Mouse (Mus musculus): ENCODE results near the gene H2-T23.
"Not testable (repeated sequence)": the region's sequence is repeated elsewhere in the genome, so short reads cannot be mapped to it uniquely, and the experiment has no call there.

The H2-T23 gene

DNA sequence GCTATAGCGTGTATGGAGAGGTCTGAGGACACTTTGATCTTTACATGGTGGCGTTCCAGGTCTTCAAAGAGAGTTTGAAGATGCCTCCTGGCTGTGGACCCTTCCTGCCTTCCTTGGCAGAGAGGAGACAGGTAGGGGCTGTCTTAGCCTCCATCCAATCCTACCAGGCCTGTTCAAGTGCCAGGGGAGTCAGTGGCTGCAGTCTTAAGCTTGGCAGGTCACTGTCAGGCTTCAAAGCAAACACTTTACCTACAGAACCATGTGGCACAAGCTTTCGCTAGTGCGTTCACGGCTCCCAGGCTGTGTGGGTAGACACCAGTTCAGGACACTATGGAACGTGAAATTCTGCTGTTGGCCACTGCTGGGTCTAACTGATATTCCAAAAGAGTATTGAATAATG lies 9.7 kb downstream of the H2-T23 start:
- DNase-seq = no peak

DNA sequence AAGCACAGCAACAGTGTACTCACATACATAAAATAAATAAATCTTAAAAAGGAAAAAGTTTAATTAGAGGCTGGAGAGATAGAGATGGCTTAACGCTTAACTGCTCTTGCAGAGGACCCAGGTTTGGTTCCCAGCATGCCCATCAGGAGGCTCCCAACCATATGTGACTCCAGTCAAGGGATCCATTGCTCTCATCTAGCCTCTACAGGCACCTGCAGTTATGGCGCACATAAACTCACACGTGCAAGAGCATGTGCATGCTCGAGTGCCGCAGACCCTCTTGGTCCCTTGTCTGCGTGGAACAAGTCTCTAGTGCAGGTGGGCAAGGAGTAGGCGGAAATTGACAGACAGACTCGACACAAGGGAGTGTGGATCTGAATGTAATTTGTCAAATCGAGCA lies 10.6 kb downstream of the H2-T23 start:
- DNase-seq = no peak

DNA sequence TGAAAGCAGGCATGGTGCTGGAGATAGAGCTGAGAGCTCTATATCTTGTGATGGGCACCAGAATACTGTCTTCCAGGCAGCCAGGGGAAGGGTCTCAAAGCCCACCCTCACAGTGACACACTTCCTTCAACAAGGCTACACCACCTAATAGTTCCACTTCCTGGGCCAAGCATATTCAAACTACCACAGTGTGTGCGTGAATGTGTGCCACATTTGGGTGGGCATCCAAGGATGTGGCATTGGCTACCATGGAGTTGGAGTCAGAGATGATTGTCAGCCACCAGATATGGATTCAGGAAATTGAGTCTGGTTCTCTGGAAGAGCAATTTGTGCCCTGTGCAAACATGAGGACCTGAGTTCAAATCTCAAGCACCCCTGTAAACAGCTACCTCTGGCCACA lies 11.3 kb downstream of the H2-T23 start:
- no peak for DNase-seq

DNA sequence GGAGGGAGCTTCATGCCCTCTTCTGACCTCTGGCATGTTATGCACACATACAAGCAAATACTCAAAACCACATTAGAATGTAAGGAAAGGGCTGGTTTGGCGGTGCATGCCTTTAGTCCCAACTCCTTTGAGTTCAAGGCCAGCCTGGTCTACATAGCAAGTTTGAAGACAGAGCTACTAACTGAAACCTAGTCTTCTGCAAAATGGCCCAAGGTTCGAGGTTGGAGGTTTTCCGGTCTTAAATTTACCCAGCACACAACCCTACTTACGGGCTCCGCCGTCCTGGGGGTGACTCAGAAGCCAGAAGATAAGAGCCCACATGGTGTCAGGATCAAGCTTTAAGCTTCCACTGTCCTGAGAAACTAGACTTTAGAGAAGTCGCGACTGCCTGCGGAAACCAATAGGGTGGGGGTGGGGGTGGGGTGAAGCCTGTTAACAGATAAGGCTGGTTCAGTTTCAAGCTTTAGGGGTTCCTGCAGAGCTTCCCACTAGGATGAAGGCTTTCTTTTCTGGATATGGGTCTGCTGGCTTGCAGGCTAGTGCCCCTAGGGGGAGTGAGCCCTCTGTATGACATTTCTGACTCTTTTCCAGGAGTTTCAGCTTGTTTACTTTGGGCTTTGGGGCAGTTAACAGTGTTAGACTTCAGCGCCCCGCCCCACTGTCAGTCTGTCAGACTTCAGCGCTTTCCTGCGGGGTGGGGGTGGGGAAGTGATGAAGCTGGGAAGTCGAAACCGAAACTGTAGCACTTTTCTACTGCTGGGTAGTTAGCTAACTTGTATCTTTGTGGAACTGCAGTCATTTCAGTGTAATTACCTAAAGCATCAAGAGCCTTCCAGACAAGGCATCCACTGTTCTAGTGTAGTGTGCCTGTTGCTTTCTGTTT lies 12.2 kb downstream of the H2-T23 start, which contains the start of gene H2-T24:
Gene H2-T24 (minus strand): TSS at position 370 of the 883 bp plus-strand sequence.
- DNase-seq = peak; percentile 74

DNA sequence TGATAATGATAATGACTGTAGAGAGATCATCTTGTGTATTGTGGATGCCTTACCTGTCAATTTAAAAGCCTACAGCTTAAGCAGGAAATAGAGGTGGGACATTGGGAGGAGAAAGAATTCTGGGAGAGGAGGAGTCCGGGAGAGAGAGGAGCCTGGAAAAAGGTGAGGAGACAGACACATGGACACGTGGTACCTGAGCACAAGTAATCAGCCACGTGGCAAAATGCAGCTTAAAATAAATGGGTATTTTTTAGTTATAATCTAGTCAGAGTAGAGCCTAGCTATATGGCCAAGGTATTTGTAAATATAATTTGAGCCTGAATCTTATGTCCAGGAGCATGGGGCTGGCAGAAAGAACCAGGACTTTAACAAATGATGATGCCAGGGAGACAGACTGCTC lies 13.1 kb downstream of the H2-T23 start:
- no peak for DNase-seq

DNA sequence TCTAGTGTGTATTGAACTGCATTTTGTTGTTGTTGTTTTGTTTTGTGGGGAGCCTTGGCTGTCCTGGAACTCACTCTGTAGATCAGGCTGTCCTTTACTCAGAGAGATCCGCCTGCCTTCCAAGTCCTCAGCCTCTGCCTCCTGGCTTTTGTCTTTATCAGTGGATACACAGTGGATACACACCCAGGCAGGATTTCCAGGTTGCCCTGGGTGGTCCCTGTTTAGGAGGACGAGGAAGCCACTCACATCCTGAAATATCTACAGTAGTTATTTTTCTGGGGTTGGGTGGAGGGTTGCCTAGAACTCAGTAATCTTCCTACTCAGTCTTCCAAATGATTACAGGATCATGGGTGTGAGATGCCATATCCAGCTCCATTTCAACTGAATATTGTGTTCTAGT lies 13.7 kb downstream of the H2-T23 start:
- peak; percentile 38 for DNase-seq

DNA sequence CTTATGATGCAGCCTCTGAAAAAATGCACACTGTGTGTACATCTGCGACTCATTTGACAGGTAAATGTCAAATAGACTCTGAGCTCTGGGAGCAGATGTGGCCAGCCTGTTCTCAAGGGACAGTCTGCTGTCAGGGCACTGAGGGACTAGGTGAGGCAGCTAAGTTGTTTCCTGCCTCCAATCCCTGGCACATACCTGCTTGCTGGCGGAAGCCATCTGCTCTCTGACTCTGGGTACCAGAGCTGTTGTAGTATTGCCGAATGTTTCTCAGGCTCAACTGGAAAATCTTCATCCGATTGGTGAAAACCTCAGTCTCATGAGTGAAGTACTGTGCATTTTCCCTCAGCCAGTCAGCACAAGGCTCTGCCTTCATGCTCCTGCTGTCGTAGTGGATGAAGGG lies 15.6 kb downstream of the H2-T23 start:
- no peak for DNase-seq

DNA sequence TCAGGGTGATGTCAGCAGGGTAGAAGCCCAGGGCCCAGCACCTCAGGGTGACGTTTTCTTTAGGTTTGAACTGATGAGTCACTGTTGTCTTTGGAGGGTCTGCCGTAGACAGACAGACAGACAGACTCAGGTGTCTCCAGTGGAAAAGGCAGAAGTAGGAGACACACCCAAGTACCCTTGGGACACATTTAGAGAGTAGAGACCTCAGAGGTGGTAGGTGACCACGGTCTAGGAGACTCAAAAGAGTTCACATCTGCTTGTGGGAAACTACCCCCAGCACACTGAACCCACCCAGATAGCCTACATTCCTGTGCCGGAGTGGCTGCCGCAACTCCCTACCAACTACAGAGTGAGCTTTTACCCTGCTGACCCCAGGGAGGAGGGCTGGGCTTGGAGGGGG lies 17.7 kb downstream of the H2-T23 start:
- no peak for DNase-seq

DNA sequence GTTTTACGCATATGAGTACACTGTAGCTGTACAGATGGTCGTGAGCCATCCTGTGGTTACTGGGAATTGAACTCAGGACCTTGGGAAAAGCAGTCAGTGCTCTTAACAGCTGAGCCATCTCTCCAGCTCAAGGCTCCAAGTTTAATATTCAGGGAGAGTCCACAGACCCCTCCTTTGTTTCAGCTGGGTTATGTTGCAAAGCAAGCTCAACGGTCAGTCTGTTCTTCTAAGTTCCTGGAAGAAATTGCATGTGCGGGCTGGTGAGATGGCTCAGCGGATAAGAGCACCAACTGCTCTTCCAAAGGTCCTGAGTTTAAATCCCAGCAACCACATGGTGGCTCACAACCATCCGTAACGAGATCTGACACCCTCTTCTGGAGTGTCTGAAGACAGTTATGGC lies 28.2 kb downstream of the H2-T23 start:
- DNase-seq = not testable (repeated sequence)

DNA sequence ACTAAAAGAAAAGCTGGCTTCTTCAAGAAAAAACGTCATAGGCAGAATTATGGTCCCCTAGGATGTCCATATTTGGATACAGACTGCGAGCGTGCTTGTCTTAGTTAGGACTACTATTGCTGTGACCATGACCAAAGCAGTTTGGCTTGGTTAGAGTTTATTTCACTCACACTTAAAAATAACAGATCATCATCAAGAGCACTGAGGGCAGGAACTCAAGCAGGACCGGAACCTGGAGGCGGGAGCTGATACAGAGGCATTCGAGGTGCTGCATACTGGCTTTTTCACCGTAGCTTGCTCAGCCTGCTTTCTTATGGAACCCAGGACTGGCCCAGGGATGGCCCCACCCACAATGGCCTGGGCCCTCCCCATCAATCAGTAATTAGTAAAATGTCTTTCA lies 29.3 kb downstream of the H2-T23 start:
- DNase-seq = no peak

DNA sequence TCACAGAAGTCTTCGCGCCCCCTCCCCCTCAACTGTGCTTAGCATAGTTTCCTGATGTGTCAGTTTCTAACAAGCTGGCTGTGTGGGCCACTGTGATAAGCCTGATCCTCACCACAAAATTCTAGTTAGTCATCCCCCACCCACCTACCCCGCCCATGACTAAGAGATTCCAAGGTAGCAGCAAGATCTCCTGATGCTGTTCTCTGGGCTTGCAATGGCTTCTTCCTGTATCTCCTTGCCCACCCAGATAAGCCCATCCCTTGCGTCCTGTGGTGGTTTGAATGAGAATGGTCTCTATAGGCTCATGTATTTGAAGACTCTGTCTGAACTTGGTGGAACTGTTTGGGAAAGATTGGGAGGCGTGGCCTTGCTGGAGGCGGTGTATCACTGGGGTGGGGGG lies 30.7 kb downstream of the H2-T23 start:
- no peak for DNase-seq

DNA sequence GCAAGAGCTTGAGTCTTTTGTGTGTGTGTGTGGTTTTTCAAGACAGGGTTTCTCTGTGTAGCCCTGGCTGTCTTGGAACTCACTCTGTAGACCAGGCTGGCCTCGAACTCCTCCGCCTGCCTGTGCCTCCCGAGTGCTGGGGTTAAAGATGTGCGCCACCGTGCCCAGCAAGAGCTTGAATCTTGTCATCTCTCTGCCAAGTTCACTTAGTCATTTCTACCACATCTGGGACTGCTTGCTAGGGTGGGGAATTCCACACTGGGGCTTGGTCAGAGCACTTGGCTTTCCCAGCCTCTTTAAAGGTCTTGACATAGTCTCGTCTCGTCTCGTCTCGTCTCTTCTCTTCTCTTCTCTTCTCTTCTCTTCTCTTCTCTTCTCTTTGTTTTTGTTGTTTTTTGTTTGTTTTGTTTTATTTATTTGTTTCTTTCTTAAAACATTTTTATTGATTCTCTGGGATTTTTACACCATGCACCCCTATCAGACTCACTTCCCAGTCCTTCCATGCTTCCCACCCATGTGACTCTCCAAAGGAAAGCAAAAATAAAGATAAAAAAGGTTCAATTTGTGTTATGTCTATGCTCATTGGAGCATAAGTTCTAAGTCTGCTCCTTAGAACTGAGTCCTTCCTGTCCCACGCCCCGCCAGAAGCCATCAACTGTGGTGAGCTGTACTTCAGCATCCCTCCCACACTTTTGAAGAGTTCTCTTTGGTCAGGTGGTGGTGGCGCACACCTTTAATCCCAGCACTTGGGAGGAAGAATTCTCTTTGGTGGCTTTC lies 31.3 kb downstream of the H2-T23 start:
- DNase-seq = no peak

DNA sequence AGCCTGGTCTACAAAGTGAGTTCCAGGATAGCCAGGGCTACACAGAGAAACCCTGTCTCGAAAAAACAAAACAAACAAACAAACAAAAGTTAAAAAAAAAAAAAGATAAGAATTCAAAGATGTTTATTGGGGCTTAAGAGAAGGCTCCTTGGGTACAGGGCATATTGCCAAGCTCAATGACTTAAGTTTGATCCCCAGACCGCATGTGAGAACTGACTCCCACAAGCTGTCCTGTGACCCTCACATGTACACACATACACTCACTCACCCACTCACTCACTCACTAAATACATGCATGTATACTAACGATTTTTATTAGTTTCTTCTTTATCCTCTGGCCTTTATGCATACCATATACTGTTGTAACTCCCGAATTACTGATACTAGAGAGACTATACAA lies 32.3 kb downstream of the H2-T23 start:
- no peak for DNase-seq

DNA sequence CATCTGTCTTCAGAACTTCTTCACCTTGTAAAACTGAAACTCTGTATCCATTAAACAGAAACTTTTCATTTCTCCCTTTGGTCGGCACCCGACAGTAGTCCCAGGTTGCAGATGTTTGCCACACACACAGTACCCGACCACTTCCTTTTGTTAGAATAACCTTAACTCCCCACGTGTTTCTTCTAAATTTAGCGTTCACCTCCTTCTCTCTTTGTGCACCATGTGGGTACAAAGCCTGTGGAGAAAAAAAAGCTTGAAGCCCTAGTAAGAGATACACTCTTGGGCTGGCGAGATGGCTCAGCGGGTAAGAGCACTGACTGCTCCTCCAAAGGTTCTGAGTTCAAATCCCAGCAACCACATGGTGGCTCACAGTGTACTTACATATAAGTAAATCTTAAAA lies 33.3 kb downstream of the H2-T23 start:
- no peak for DNase-seq

DNA sequence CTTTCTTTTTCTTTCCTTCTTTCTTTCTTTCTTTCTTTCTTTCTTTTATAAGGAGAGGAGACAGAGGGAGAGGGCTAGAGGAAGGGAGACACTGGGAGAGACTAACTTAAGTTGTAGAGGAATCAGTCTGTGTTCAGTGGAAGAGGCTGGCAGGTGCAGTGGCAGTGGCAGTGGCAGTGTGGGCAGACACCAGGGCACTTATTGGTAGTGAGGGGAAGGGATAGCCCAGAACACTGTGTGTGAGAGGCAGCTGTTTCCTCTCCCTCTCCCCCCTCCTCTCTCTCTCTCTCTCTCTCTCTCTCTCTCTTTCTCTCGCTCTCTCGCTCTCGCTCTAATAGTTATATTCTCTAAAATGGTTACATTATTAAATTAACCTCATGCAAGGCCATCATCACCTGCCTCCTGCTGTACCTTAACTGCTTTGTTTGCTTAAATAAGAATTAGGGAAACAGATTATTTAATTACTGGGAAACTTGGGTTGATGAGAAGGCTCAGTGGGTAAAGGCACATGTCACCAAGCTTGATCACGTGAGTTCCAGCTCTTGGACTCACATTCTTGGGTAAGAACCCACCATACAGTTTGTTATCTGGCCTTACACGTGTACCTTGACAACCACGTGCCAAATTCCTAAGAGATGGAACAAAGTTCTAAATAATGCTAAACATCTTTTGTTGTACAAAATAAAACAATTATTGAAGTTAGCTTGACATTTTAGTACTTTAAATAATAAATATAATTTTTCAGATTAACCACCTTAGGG lies 33.9 kb downstream of the H2-T23 start:
- DNase-seq = no peak

DNA sequence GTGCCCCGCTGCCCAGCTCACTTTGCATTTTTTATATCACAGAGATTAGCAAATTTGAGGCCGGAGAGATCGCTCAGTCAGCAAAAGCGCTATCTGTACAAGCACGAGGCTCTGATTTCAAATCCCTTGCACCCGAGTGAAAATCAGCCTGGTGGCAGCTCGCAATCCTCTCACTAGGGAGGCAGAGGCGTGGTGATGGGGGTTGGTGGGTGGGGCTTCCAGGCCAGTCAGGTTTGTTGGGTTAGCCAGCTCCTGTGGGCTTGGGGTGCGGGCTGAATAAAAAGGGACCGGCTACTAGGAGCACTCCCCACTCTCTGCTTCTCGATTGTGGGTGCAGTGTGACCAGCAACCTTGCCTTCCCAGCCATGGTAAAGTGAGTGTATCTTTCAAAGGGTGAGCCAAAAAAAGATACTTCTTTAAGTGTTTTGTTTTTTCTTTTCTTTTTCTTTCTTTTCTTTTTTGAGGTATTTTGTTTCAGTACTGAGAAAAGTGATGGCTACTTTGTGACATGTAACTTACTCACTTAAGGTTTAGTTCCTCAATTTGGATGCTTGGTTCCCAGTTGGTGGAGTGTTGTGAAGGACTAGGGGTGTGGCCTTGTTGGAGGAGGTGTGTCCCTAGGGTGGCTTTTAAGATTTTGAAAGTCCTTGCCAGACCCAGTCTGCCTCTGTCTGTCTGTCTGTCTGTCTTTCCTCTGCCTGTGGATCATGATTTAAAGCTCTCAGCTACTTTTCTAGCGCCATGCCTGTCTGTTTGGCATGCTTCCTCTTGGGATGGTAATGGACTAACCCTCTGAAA lies 34.7 kb downstream of the H2-T23 start:
- peak; percentile 30 for DNase-seq

DNA sequence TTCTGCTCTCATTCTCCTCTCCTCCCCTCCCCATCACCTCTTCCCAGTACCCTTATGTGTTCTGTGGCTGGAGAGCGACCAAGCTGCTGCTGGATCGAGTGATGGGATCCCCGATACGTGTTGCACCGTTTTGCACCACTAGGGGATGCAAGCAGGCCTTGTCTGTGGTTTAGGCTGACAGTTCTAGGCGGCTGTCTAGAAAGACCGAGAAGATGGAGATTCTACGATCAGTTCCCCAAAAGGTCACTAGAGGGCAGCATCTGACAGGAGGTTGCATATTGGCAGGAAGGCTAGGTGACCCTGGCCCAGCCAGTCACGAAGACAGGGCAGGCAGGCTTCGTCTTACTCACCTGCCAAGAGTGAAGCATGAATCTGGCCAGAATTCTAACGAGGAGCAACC lies 35.7 kb downstream of the H2-T23 start:
- peak; percentile 100 for DNase-seq

DNA sequence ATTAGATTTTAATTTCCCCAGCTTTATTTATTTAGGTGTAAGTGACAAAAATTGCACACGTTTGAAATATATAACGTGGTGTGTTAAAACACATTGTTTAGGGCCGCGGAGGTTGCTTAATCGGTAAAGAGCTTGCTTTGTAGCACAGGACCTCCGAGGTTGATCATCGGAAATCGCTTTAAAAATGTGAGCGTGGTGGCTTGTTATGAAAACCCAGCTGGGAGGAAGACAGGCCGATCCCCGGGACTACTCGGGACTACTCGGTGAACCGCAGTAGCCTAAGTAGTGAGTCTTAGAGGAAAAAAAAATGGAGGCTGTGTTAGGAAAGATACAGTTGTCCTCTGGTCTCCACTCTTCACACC lies 37.8 kb downstream of the H2-T23 start:
- no peak for DNase-seq

DNA sequence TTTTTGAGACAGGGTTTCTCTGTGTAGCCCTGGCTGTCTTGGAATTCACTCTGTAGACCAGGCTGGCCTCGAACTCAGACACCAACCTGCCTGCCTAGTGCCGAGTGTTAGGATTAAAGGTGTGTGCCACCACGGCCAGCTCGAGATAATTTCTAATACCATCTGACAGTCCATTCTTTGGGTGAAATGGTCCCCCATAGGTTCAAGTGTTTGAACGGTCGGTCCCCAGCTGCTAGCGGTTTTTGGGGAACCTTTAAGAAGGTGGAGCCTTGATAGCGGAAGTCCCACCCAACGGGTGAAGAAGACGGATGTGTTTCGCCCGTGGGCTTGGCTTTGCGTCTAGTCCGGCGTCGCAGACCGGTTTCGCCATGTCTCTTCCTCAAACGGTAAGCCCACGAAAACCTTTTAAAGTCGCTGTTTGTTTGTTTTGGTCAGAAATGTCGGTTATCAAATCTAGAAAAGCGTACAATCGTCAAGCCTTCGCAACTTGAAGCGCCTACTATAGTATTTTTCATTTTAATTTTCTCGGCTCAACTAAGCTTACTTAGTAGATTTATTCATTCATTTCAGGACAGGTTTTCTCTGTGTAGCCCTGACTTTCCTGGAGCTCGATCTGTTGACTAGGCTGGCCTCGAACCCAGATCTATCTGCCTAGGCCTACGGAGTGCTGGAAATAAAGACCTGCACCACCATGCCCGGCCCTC lies 38.3 kb downstream of the H2-T23 start:
- peak; percentile 82 for DNase-seq

DNA sequence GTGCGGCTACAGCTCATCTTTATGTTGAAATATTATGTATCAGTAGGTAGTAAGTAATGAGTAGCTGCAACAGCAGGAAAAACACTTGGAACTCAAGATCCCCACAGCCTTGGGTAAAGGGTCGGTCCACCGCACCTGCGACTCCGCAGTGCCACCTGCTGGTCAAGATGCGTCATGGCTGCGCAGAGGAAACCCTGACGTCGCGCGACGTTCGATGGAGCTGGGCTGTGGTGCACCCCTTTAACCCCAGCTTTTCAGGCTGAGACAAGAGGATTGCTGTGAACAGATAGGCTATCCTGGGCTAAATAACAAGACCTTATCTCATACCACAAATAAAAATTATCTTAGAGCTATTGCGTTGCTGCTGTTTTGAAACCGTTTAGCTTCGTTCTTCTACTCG lies 39.0 kb downstream of the H2-T23 start:
- peak; percentile 86 for DNase-seq

DNA sequence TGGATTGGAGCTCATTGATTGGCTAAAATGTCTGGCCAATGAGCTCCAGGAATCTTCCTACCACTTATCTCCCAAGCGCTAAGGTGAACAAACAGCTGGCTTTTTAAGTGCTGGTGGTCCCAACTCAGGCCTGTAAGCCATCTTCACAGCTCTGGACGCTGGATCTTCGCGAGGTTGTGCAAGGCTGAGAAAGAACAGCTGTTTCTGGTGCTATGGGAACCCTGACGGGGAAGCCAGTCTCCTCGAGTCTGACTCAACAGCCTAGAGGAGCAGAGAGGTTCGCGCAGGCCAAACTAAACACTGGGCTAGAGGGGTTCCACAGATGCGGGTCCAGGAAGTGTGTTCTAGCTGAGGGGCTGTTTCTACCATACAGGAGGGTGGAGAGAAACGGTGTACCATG lies 40.9 kb downstream of the H2-T23 start:
- peak; percentile 20 for DNase-seq

DNA sequence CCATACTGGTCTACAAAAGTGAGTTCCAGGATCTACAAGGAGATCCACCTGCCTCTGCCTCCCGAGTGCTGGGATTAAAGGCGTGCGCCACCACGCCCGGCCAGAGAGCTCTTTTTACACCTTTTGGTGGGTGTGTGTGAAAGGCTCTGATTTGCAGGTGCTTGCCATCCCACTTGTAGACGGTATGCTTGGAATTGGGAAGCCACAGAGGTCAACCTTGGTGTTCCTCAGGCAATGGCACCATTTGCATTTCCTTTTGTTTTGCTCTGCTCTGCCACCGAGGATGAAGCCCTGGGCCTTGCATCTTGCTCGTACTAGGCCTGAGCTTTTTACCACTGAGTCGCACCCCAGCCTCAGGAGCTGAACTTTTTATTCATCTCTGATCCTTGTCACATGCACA lies 50.9 kb downstream of the H2-T23 start:
- no peak for DNase-seq

Measured in lung, postnatal 14 days (tissue).